Mouse (Mus musculus): Measurements from ENCODE around the gene Hdgf. TPM values are rescaled to one million over a fixed set of nuclear protein-coding genes. Genes with fewer than 3 reads are reported as not detected.
A peak's percentile ranks its signal among the peaks of the same experiment; 100 is the strongest.
"Not testable (repeated sequence)": the region's sequence is repeated elsewhere in the genome, so short reads cannot be mapped to it uniquely, and the experiment has no call there.

Hdgf gene
- 226 and 235 TPM in 2 replicates for polyA plus RNA-seq (2015; fragmentation: Nextera tagmentation; extraction: Ambion mirVana)

DNA sequence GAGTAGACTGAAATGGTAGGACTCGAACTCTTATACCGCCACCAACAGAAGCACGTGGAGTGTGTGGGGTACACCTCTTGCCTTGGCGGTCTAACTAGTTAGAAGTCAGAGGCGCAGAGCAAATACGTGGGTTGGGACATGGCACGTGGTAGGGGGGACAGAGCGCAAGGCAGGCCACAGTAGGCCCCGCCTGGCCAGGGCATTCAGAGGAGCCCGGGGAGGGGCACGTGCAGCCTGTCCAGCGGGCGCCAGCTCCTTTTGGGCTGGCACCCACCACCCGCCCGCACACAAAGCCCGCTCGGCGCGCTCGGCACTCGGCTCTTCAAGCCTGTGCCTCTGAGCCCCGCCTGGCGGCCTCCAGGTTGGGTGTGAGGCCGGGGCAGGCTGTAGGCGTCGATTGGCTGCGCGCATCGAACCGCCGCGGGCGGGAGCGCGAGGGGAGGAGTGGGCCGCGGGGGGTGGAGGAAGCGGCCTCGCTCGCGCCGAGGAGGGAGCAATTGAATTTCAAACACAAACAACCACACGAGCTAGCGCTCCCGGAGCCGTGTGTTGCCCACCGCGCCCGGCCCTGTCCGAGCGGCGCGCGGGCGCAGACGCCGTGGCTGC lies at the start of gene Hdgf:
Gene Hdgf, plus strand, starts transcription at position 442 of the 606 bp plus-strand sequence.
- peak within 1 kb of the TSS; percentile 96 for H3K9ac ChIP-seq (replicated peaks)
- peak within 1 kb of the TSS; percentile 89 for H3K4me2 ChIP-seq (replicated peaks)
- ATAC-seq (replicated peaks), result peak; percentile 97
- peak within 1 kb of the TSS; percentile 99 for H3K4me3 ChIP-seq
- peaks cover 39% of the 10 kb centered on the region for H3K4me1 ChIP-seq
- H3K9me3 ChIP-seq, result no peaks in the 10 kb centered on the region
- H3K36me3 ChIP-seq, result no peaks in the 10 kb centered on the region
- no peaks in the 10 kb centered on the region for H3K27me3 ChIP-seq
- peak within 1 kb of the TSS; percentile 97 for H3K27ac ChIP-seq (replicated peaks)
- WGBS, result under 1% methylated on average over 57 of the region's 57 CpGs

DNA sequence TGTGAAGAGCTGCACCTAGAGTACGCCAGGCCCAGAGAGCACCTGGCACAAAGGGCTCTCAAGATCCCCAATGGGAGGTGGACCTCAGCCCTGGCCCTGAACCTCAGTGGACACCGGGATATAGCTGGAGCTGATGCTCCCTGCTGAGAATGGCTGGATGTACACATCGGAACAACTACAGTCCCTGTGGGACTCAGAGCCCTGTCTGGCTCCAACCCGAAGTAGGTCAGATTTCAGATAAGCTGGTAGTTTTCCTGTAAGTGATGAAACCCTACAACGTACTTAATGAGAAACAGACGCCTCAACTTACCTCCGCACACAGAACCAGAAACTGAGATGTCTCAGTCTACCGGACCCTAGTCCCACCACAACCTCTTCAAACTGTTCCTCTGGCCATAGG lies 48.5 kb upstream of the Hdgf start:
- Histone ChIP-seq H3K27me3 (no peaks in the 10 kb centered on the region), H3K4me2 (replicated peaks) (no peak overlapping the region), H3K9ac (replicated peaks) (no peak overlapping the region), H3K4me1 (no peaks in the 10 kb centered on the region), H3K36me3 (peaks cover 46% of the 10 kb centered on the region), H3K4me3 (no peak overlapping the region), H3K27ac (replicated peaks) (no peak overlapping the region), H3K9me3 (no peaks in the 10 kb centered on the region)
- 95% methylated on average over 8 of the region's 8 CpGs for WGBS
- ATAC-seq (replicated peaks), result no peak

DNA sequence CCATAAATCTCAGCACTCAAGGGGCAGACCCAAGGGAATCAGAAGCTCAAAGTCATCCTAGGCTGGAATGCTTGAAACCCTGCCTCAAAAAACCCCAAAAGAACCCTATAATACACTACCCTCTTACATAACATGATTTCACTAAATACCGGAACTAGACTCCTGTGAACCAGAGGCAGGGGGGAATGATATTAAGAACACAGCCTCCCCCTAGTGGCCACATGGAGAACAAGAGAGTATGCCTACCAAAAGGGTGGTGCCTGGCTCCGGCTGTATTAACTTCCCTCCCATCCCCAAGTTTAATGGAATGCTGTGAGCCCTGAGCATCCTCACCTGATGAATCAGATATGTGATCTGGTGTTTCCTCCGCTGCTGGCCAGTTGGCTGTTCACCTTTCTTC lies 46.3 kb upstream of the Hdgf start:
- H3K4me3 ChIP-seq, result no peak overlapping the region
- ATAC-seq (replicated peaks), result 0 out of 2 replicates have a peak, but pooled peaks have one; percentile 32
- no peaks in the 10 kb centered on the region for H3K4me1 ChIP-seq
- H3K36me3 ChIP-seq, result peaks cover 57% of the 10 kb centered on the region
- no peaks in the 10 kb centered on the region for H3K27me3 ChIP-seq
- no peaks in the 10 kb centered on the region for H3K9me3 ChIP-seq
- no peak overlapping the region for H3K4me2 ChIP-seq (replicated peaks)
- H3K27ac ChIP-seq (replicated peaks), result no peak overlapping the region
- 23% methylated on average over 3 of the region's 3 CpGs for WGBS
- H3K9ac ChIP-seq (replicated peaks), result no peak overlapping the region

DNA sequence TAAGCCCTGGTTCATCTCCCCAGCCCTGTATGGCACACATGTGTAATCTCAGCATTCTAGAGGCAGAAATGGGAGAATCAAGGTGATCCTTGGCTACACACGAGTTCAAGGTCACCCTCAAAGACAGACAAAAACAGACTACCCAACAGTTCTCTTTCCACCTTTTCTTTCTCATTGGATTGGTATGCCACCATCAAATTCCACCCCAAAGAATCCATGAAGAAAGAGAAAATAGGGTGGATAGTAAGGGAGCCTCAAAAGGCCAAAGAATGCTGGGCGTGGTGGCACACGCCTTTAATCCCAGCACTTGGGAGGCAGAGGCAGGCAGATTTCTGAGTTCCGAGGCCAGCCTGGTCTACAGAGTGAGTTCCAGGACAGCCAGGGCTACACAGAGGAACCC lies 42.0 kb upstream of the Hdgf start:
- WGBS, result 91% methylated on average over 4 of the region's 4 CpGs
- not testable (repeated sequence) for H3K9ac ChIP-seq (replicated peaks); H3K27ac ChIP-seq (replicated peaks); ATAC-seq (replicated peaks); H3K4me2 ChIP-seq (replicated peaks); H3K27me3 ChIP-seq; H3K9me3 ChIP-seq; H3K4me1 ChIP-seq; H3K4me3 ChIP-seq
- peaks cover 75% of the 10 kb centered on the region for H3K36me3 ChIP-seq

DNA sequence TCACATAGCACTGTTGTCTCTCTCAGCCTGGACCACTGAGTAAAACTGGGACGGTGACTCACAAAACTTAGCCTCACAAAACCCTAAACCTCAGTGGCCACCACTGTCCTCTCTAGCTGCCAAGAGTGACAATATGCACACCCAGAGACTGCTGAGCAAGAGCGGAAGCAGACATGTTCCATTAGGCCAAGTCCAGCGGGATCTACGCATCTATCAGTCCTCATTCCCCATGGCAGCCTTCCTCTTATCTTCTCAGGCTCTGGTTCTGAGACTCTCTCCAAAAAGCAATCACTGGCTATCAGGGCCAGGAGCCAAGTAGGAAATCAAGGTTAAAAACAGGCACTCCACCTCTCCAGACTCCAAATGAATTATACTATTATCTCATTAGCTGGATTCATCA lies 28.4 kb upstream of the Hdgf start:
- H3K27ac ChIP-seq (replicated peaks), result no peak overlapping the region
- H3K4me1 ChIP-seq, result no peaks in the 10 kb centered on the region; the same call in 1 of the 2 replicates
- no peak overlapping the region for H3K4me3 ChIP-seq
- no peak overlapping the region for H3K9ac ChIP-seq (replicated peaks)
- ATAC-seq (replicated peaks), result no peak
- 95% methylated on average over 4 of the region's 4 CpGs for WGBS
- H3K36me3 ChIP-seq, result peaks cover 11% of the 10 kb centered on the region; the same call in 1 of the 2 replicates
- no peaks in the 10 kb centered on the region for H3K9me3 ChIP-seq
- no peak overlapping the region for H3K4me2 ChIP-seq (replicated peaks)
- H3K27me3 ChIP-seq, result no peaks in the 10 kb centered on the region

DNA sequence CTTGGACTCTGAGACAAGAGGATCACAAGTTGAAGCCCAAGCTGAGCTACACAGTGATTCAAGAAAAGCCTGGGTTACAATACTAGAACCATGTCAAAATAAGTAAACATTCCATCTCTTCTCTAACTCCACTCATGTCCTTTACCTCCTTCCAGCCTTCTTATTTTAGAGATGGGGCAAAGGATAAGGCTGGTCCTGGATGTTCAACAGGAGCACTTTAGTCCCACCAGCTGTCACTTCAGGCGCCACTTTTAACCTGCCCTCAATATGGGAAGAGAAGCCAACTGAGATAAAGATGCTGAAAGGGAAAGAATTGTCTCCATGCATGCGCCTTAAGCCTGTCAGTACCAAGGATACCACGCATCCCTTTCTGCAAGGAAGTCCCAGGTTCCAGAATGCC lies 21.8 kb upstream of the Hdgf start:
- 2% methylated on average over 3 of the region's 3 CpGs for WGBS
- Histone ChIP-seq H3K4me1 (peaks cover 18% of the 10 kb centered on the region), H3K36me3 (peaks cover 8% of the 10 kb centered on the region; the same call in 1 of the 2 replicates), H3K4me2 (replicated peaks) (peak overlapping the region; percentile 79), H3K27ac (replicated peaks) (0 out of 2 replicates have a peak overlapping the region, but pooled peaks have one; percentile 89), H3K9ac (replicated peaks) (peak overlapping the region; percentile 91), H3K27me3 (no peaks in the 10 kb centered on the region), H3K9me3 (no peaks in the 10 kb centered on the region), H3K4me3 (peak overlapping the region; percentile 98)
- ATAC-seq (replicated peaks), result no peak

DNA sequence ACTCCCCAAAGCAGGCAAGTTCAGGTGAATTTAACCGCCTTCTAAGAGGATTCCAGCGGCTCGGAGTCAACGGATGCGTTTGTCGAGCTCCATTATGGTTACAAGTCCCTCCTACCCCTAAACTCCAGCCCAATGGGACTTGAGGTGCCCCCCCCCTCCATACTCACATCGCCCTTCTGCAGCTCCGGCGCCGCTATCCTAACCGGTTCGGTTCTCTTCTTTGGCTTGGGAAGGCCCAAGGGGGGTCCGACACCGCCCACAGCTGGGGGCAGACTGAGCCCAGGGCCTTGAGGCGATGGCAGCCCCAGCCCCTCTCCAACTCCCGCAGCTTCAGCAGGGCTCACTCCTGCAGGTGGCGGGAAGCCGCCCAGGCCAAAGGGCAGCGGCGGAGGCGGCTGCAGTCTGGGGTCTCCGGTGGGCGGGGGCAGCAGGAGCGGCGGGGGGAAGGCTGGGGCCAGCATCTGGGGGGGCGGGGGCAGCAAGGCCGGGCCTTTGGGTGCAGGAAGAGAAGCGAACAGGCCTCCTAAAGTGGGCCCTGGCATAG lies 21.3 kb upstream of the Hdgf start:
- Histone ChIP-seq H3K27ac (replicated peaks) (peak overlapping the region; percentile 89), H3K9me3 (no peaks in the 10 kb centered on the region), H3K9ac (replicated peaks) (peak overlapping the region; percentile 91), H3K4me3 (peak overlapping the region; percentile 98), H3K4me2 (replicated peaks) (peak overlapping the region; percentile 79), H3K36me3 (peaks cover 7% of the 10 kb centered on the region; the same call in 1 of the 2 replicates), H3K27me3 (no peaks in the 10 kb centered on the region), H3K4me1 (peaks cover 18% of the 10 kb centered on the region)
- WGBS, result under 1% methylated on average over 27 of the region's 28 CpGs
- ATAC-seq (replicated peaks), result peak; percentile 8

DNA sequence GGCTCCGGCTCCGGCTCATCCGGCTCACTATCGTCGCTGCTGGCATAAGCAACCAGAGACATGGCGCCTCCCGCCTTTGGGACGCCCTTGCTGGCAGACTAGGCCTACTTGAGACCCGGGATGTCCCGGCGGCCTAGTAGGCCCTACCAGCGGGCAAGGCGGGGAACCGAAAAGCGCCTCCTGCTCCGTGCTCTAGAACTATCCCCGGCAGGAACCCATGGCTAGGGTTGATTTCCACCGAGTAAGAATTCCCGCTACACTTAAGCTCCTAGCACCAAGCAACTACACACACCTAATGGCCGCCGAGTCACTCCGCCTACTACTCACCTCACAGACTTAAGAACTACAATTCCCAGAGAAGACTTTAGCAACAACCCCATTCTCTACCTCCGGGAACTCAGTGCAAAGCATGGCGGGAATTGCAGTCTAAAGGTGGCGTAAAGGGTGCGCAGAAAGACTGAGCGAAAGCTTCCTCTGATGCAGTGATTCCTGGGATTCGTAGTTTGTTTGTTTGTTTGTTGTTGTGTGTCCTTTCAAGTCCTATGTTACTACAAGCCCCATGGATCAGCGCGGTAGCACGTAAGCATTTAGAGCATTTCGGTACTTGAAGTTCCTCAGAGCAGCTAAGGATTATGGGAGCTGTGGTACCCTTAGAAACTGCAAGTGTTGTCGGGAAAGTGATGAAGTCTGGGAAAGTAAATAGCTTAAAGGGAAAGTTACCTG lies 20.7 kb upstream of the Hdgf start, which contains the start of gene Prcc:
Gene Prcc, minus strand, starts transcription at position 328 of the 723 bp plus-strand sequence.
- H3K4me1 ChIP-seq, result peaks cover 18% of the 10 kb centered on the region
- WGBS, result 0% methylated on average over 31 of the region's 33 CpGs
- H3K27ac ChIP-seq (replicated peaks), result peak within 1 kb of the TSS; percentile 89
- H3K4me2 ChIP-seq (replicated peaks), result peak within 1 kb of the TSS; percentile 79
- peak; percentile 99 for ATAC-seq (replicated peaks)
- no peaks in the 10 kb centered on the region for H3K9me3 ChIP-seq
- H3K27me3 ChIP-seq, result no peaks in the 10 kb centered on the region
- H3K4me3 ChIP-seq, result peak within 1 kb of the TSS; percentile 98
- H3K36me3 ChIP-seq, result peaks cover 3% of the 10 kb centered on the region; the same call in 1 of the 2 replicates
- peak within 1 kb of the TSS; percentile 91 for H3K9ac ChIP-seq (replicated peaks)

DNA sequence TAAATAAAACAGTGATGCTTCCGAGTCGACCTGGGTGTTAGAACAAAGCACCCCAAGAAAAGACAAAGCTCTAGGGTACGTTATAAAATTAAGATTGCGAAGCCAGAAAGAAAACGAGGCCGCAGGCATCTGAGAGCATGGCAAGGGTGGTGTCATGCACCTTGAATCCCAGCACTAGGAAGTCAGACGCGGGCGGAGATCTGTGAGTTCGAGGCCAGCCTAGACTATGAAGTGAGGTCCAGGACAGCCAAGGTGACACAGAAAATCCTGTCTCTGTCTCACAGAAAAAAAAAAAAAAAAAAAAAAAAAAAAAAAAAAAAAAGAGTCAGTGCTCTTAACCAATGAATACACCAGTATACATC lies 20.1 kb upstream of the Hdgf start:
- peaks cover 18% of the 10 kb centered on the region for H3K4me1 ChIP-seq
- 12% methylated on average over 10 of the region's 10 CpGs for WGBS
- H3K4me2 ChIP-seq (replicated peaks), result peak overlapping the region; percentile 51
- ATAC-seq (replicated peaks), result peak; percentile 35
- H3K27ac ChIP-seq (replicated peaks), result peak overlapping the region; percentile 64
- H3K36me3 ChIP-seq, result no peaks in the 10 kb centered on the region
- H3K4me3 ChIP-seq, result peak overlapping the region; percentile 98
- H3K27me3 ChIP-seq, result no peaks in the 10 kb centered on the region
- H3K9ac ChIP-seq (replicated peaks), result peak overlapping the region; percentile 48
- H3K9me3 ChIP-seq, result no peaks in the 10 kb centered on the region

DNA sequence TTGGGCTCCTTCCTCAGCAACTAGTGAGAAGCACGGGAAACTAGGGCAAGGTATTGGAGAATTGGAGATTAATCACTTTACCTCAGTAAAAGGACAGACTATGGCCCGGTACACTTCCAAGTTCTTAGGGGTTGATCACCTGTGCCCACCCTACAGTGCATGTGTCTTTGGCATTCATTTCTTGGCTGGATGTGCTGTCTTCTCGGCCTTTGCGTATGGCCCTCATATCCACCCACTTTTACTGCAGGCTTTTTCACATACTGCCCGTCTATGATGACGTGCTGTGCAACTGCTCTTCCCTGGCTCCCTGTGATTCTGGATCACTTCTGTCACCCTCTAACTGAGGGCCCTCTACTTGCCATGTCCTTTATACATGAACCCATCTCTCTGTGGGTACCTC lies 19.7 kb upstream of the Hdgf start:
- WGBS, result 85% methylated on average over 6 of the region's 6 CpGs
- Histone ChIP-seq H3K27me3 (no peaks in the 10 kb centered on the region), H3K9ac (replicated peaks) (no peak overlapping the region), H3K4me3 (peak overlapping the region; percentile 98; the same call in 1 of the 2 replicates), H3K4me1 (peaks cover 18% of the 10 kb centered on the region), H3K27ac (replicated peaks) (no peak overlapping the region), H3K4me2 (replicated peaks) (peak overlapping the region; percentile 51), H3K36me3 (no peaks in the 10 kb centered on the region), H3K9me3 (no peaks in the 10 kb centered on the region)
- no peak for ATAC-seq (replicated peaks)

DNA sequence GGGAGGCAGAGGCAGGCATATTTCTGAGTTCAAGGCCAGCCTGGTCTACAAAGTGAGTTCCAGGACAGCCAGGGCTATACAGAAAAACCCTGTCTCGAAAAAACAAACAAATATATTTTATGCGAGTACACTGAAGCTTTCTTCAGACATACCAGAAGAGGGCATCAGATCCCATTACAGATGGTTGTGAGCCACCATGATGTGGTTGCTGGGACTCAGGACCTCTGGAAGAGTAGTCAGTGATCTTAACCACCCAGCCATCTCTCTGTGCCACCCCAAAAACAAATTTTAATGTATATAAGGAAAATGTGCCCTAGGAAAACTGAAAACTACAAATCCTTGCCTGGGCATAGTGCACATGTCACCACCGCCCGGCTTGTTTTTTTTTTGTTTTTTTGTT lies 18.7 kb upstream of the Hdgf start:
- not testable (repeated sequence) for ATAC-seq (replicated peaks); H3K27ac ChIP-seq (replicated peaks); H3K36me3 ChIP-seq; H3K4me2 ChIP-seq (replicated peaks); H3K9ac ChIP-seq (replicated peaks); H3K27me3 ChIP-seq; H3K4me3 ChIP-seq; H3K9me3 ChIP-seq
- WGBS, result 75% methylated on average over 4 of the region's 4 CpGs
- peaks cover 18% of the 10 kb centered on the region for H3K4me1 ChIP-seq

DNA sequence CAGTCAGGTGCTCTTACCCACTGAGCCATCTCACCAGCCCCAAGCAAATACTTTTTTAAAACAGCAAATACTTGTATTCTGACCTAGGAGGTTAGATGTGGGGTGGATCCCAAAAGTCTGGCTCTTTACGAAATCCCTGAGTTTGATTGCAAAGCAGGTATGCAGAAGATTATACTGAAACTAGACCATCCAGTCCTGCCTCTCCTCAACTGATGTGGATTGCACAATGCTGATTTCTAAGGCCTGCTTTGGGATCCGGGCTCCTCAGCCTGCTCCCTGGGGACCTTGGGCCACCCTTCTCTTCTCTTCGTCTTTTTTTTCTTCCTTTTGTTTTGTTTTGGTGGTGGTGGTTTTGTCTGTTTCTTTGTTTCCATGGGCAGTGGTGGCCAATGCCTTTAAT lies 14.6 kb upstream of the Hdgf start:
- Histone ChIP-seq H3K27me3 (no peaks in the 10 kb centered on the region), H3K36me3 (no peaks in the 10 kb centered on the region), H3K27ac (replicated peaks) (no peak overlapping the region), H3K4me3 (no peak overlapping the region), H3K4me1 (no peaks in the 10 kb centered on the region), H3K9ac (replicated peaks) (no peak overlapping the region), H3K9me3 (no peaks in the 10 kb centered on the region), H3K4me2 (replicated peaks) (no peak overlapping the region)
- no peak for ATAC-seq (replicated peaks)
- 39% methylated on average over 3 of the region's 3 CpGs for WGBS

Data from forebrain, embryonic 15.5 days (tissue).